Mouse (Mus musculus): Measurements from ENCODE around the gene Adam11.
A peak's percentile ranks its signal among the peaks of the same experiment; 100 is the strongest.

Gene Adam11

DNA sequence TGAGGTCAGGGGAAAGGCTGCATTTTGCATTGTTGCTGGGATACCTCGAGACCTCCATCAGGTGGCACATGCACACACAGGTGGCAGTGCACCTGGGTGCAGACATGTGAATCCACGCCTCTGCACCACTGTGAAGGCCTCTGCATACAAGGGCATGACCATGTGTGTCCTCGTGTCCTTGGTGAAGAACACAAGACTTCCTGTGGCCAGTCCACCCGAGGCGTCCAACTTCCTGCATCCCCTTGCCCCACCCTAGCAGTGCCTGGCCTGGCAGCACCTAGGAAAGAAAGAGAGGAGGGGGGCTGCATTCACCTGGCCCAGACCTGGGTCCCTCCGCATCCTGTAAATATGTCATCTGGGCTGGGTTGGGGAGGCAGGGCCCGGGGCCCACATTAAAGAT, 18.6 kb downstream of the Adam11 start:
- DNase-seq, result no peak

DNA sequence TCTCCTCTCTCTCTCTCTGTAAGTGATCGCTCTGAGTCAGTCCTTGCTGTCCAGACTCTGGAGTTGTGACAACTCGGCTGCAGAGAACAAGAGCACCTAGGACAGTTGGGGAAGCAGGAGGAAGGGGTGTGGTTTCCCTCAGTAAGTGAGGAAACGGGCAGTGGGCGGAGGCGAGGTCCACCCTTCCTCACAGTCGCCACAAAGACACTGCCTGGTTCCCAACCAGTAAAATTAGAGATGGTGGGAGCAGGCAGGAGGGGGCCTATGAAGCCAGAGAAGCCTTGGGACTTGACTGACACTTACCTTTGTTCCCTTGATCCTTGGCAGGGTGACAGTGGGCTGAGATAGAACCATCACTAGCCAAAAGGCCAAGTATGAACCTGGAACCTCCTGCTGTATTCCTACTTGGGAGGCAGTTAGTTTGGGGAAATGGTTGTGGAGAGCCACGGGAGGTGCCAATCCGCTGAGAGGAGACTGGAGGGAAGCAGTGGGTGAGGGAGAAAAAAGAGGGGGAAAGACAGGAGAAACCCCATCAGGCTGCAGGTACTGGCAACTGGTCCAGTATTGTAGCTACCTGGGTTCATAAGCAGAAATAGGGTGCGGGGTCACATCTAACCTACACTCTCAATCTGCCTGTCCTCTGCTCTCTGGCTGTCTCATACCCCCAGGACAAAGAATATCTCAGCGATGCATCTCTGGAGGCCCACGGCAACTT, 19.2 kb downstream of the Adam11 start:
- DNase-seq, result no peak

DNA sequence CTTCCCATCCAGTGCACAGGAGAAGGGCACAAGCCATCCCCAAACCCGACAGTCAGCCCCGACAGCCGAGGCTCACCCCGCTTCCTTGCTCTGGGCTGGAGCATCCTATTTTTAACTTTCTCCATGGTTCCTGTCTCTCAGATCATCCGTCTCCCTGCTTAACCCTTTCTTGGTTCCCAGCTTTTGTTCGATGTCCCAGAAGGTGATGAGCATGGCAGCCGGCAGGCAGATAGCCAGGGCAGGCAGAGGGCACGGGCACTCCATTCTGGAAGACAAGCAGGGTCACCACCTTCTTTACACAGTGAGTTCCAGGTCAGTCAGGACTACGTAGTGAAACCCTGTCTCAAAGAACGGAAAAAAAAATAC, 19.7 kb downstream of the Adam11 start:
- no peak for DNase-seq

DNA sequence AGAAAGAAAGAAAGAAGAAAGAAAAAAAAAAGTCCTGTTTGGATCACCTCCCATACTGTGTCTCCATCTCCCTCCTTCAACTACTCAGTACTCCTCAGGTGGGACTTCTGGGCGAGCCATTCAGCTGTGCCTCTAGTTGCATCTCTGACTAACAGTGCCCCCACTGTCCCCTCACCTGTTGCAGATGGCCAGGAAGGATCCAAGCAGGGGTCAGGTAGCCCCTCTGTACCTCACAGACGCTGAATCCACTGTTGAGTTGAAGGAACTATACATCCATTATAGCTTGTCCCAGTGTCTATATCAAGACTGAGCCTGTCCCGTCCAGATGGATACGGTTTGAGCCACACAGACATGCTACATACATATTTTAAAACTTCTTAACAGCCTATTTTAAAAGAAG, 20.3 kb downstream of the Adam11 start:
- DNase-seq, result no peak

DNA sequence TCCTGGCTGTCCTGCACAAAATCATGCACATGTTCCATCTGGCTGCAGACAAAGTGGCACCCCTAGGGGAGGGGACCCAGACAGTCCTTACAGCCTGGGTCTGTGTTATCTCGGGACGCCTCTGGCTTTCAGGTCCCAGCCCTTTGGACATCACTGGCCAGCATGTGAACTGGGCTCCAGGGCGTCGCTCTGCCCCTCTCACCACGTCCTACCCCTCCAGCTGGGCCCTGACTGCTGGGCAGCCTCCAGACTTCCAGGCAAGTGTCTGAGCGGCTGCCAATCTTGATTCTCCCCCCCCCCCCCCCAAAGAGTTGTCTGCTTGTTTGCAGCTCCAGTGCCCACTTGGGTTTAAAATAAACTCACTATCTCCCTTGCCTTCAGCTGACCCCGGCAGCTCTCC, 22.2 kb downstream of the Adam11 start:
- no peak for DNase-seq

DNA sequence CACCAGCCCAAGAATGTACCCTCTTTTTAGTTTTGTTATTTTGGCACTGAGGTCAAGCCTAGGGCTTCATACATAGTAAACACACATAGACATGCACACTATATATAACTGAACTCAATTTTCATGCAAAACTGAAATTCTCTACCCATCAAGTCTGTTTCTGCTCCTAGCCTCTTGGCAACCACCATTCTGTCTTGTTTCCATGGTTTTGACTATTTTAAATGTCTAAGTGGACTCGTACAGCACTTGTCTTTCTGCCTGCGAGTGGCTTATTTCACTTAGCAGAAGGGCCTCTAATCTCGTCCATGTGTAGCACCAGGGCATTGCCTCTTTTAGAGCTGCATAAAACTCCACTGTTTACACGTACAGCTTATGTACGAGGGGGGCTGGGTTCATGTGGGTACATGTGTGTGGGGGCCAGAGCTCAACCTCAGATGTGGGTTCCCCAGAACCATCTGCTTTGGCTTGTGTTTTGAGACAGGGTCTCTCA, 26.5 kb downstream of the Adam11 start:
- no peak for DNase-seq

DNA sequence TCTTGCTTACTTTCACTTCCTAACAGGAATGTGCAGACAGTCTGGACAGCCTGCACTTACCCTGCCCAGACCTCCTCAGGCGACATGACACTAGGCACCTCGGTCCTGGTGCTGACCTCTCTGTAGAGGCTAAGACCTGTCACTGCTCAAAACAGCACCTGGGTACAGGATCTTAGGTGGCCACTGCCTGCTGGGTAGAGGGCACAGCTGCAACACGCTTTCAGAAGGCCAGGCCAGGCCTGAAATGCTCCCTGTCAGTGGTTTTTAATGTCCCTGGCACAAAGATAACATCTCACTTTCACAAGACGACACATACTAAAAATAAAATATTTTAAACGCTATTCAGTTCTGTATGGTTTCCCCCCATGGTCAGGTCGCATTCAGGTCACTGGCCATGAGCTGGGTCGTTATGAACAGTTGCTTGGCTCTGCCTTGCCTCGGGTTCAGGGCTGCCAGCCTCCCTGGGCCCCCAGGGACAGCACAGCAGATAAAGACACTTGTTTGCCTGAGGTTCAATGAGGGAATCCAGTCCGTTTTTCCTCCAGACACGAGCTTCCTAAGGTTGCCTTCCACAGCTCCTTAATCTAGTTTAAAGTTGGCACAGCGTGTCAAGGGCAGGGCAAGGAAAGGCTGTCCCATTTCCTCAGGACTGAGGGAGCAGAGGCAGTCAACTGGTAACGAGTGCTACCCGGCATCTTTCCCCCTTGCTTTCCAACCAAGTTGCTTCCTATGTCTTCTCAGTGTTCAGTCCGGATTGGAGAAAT, 30.6 kb downstream of the Adam11 start:
- DNase-seq, result no peak

DNA sequence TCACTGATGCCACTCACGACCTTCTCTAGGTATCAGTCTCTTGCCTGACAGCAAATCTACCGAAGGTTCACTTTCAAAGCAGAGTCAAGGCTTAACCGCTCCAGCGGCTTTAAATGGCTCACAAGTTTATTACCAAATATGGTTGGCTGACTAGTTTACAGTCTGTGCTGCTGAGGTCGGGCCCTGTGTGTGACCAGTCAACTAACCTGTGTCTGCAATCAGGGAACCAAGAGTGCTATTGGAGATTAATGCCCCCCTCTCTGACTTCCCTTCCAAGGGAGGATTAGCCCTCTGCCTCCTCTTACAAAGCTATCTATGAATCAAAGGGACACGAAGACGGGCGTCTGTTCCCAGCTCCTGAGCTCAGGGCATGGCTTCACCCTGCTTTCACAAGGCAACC, 32.9 kb downstream of the Adam11 start:
- DNase-seq, result no peak

DNA sequence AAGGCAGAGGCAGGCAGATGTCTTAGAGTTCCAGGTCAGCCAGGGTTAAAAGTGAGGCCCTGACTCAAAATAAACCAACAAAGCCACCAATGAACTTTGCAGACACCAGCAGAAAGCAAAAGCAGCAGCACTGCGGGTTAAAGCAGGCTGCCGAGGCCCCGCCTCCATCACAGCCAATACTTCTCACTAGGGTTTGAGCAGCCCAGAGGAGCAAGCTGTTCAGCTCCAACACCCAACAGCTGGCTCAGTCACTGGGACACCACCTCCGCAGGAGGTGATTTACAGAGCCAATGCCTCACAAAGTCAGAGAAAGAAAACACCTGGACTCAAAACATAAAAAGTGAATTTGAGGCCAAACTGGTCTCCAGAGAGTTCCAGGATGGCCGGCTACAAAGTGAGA, 42.2 kb downstream of the Adam11 start:
- DNase-seq, result no peak

DNA sequence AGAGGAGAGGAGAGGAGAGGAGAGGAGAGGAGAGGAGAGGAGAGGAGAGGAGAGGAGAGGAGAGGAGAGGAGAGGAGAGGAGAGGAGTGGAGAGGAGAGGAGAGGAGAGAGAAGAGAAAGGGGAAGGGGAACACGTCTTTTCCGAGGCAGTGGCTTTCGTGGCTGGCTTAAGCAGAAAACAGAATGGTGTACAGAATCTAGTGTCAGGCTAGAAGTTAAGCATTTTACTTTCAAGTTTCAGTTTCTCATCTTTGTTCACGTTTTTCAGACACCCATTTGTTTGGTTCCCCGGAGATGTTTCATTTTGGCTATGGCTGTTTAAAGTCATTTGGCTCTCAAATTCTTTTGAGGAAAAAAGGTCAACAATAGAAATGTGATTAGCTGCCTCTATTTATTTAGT, 47.0 kb downstream of the Adam11 start:
- DNase-seq, result no peak

DNA sequence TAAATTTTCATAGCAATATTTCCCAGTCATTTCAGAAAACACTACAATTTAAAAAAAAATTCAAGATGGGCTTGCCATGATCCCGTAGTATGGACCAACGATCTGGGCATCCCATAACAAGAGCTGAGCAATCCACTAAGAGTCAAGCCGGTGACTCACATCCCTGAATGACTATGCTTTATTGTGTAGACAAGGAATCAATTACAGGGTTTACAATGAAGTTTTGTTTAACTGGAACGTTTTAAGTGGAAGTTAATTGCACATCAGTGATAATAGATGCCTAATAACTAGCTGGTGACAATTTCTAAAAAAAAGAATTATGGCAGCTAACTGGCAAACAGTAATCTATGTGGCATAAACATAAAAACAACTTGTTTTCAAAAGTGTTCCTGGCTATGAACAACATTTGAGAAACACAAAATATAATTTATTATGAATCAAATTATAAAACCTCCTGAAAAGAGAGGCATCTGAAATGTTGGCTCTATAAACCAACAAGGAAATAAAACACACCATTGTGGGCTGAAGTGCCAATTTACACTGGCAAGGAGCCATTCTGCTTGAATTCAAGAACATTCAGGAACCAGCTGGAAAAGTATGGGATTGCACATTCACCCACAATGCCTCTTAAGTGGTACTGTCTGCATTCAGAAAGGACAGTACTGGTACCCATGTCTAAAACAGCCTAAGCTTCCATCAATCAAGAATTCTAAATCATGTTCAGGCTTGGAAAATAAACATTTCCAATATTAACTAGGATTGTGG, 49.7 kb downstream of the Adam11 start:
- DNase-seq, result no peak

DNA sequence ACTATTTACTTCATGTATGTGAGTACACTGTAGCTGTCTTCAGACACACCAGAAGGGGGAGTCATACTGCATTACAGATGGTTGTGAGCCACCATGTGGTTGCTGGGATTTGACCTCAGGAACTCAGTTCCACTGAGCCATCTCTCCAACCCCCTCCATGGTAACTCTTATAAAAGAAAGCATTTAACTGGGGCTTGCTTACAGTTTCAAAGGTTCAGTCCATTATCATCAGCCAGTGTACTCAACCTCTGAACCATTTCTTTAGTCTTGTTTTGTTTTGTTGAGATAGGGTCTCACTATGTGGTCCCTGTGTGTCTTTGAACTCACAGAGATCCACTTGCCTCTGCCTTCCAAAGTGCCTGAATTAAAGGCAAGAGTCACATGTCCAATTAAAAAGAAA, 53.6 kb downstream of the Adam11 start:
- no peak for DNase-seq

DNA sequence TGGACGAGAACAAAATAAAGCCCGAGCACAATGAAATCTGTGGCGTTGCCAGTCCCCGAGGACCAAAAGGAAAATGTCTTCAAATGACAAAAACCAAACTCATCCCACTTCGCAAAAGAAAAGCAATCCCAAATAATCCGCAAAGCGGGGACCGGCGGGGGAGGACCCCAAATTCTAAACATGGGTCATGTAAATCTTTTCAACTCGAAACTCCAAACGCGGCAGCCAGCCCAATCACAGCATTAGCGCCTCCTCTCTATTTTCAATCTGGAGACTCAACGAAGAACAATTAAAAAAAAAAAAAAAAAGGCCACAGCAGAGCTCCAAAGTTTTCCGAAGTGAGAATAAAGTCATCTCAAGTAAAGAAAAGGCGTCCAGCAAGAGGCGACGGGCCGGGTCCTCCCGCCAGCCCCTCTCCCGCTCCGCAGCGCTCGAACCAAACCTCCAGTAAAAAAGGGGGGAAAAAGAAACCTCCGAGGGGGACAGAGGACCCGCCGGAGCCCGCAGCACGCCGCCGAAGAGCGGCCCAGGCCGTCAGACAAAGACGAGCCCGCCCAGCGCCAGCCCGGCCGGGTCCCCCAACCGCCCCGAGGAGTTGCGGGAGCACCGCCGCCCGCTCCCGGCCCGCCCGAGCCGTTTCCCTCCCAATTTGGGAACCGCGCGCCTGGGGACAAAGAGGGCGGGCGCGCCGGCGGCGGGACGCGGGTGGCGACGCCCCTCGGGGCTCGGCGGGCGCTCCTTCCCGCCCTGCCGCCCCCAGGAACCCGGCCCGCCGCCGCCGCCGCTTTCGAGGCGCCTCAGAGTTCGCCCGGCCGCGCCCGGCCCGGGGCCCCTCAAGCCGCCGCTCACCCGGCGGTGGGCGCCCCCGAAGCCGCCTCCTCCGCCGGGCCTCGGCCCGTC, 57.1 kb downstream of the Adam11 start:
- DNase-seq, result peak; percentile 54

DNA sequence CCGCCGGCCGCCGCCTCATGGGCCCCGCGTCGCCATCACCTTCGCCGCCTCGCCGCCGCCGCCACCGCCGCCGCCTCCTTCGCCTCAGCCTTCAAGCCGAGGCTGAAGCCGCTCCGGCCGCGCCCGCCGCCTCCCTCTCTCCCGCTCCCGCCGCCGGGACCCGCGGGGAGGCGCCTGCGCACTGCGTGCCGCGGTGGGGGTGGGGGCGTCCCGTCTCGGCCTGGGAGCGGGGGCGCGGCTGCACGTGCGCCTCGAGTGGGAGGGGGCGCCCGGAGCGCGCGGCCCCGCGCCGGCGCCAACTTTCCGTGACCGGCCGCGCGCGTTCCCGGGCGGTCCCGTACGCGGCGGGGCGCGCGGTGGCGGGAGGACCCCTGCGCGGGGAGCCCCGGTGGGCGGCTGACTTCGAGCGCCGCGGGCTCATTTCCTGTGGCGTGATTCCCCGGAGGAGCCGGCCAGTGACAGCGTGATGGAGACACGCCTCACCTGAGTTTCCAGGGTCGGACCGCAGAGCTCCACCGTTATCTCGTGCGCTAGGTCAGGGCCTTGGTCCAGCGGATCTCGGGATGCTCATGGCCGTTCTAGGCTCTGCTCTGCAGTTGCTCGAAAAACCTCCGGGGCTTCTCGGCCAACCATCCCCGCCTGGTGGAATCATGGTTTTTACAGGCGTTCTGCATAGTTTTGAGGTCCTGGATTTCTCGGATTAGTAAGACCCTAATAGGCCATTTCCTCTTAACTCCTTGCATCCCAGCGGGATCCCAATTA, 58.0 kb downstream of the Adam11 start, which contains the start of gene Gjc1:
TSS of gene Gjc1 (minus strand) at position 680 of the 762 bp plus-strand sequence.
- peak; percentile 66 for DNase-seq

DNA sequence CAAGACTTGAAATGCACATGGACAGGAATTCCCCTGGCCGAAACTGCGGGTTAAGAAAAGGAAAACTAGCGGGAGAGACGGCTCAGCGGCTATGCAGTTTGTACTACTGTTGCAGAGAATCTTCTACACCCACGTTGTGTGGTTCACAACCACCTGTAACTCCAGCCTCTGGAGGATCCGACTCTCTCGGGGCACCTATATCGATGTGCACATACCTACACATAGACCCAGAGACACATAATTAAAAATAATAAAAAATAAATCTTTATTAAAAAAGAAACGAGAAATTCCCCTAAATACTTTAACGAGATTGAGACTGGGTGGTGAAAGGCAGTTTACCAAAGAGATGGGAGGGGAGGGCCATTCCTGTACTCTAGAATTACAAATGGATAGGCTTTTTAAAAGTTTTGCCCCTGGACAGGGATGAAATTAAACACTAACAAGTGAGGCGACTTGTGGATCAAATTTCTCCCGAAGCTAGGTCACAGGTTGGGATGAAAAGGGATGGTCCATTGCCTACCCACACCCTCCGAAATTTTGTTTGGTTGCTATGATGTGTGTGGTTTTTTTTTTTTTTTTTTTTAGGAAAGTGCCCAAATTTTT, 58.6 kb downstream of the Adam11 start:
- DNase-seq, result peak; percentile 18

DNA sequence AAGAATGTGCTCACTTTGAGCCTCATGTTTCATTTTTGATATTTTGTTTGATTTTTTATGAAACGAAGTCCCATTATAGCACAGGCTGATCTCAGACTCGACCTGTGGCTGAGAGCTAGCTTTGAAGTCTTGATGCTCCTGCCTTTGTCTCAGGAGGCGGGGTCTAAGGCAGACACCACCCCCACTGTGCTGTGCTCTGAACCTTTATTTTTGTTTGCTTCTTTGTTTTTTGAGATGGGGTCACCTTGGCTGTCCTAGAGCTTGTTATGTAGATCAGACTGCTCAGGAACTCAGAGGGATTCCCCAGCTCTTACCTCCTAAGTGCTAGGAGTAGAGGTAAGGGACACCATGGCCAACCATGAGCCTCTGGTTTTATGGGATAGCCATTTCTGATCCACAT, 59.2 kb downstream of the Adam11 start:
- peak; percentile 20 for DNase-seq

DNA sequence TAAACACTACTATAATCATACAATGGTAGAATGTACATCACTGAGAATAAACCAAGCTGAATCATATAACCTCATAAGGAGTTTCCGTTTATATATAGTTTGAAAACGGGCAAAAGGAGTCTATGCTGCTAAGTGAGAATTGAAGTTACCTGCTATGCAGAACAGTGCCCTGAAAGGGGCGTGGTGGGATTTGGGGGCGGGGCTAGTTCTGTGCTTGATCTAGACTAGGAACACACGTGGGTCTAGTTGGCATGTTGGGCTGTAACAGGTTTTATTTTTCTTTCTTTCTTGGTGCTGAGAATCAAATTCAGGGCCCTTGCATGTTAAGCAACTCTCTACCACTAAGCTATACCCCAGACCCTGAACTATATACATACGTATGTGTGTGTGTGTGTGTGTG, 60.0 kb downstream of the Adam11 start:
- DNase-seq, result peak; percentile 63

DNA sequence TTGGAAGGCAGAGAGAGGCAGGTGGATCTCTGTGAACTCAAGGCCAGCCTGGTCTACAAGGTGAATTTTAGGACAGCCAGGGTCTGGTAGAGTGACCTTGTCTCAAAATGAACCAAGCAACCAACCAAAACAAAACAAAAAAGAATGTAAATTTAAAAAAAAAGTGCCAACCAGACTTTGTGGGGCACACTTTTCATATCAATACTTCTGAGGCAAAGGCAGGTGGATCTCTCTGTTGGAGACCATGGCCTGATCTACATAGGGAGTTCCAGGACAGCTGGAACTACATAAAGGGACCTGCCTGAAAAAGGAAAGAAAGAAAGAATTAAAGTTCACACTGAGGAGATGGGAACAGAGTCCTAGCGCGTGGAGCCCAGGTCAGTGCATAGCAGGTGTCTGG, 65.2 kb downstream of the Adam11 start:
- DNase-seq, result no peak

DNA sequence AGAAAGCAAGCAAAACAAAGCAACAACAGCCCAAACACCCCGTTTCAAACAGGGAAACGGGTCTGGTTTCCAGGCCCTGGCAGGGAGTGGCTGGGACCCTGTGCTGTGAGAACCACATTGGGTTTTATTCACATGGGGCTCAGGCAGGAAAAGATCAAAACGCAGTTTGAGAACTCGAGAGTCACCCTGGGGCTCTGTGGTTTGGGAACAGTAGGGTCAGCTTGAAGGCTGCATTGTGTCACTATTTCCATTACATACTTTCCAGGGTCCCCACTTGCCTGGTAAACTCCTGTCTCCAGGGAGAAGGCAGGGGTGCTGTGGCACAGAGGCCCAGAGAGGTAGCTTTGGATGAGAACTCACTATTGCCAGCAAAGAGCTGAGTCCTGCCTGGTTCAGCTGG, 65.9 kb downstream of the Adam11 start:
- no peak for DNase-seq
